Mouse (Mus musculus): ENCODE results near the gene Wdr95. TPM values are rescaled to one million over a fixed set of nuclear protein-coding genes. Genes with fewer than 3 reads are reported as not detected.

Wdr95 gene
- total and polyA plus RNA-seq, 3 experiments, result not detected

DNA sequence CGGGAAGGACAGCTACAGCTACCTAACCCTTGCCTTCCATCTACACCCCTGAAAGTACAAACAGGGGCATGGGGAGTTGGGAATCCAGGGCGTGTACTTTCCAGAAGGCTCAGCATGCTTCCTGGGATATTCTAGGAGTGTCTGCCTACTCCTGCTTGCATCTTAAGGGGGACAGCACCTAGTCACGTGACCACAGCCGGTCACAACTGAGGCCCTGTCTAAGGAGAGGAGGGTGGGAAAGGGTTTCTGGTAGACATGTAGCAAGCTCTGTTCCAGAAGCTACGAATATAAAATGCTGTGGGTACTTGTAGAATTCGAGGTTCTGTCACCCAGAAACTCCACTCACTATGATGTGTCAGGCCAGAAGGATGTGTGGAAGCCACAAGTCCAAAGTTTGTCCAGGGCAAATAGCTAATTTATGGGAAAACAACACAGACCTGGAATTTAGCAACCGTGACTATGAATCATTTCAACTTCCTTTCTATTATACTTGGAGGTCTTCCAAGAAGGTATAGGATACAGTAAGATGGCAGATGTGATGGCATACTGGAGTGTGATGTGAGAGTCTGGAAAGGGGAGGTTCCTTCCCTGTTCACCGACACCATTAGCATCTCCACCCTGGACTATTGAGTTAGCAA is 78.7 kb downstream of the Wdr95 start:
- TF ChIP-seq USF1 (IDR thresholded peaks at IDR 0.05; ENCODE audit: low read depth, low read length) (peak; percentile 61), RAD21 (IDR thresholded peaks at IDR 0.05; ENCODE audit: low read depth, low read length) (no peak), ZNF384 (IDR thresholded peaks at IDR 0.05; ENCODE audit: low read depth, low read length) (no peak), POLR2A (IDR thresholded peaks at IDR 0.05; ENCODE audit: control insufficient read depth in 1 of 2, insufficient read depth in 1 of 2, low read depth in 1 of 2, low read length in 2 of 2, poor library complexity in 1 of 2) (no peak), GABPA (IDR thresholded peaks at IDR 0.05; ENCODE audit: low read depth, low read length) (no peak), HCFC1 (IDR thresholded peaks at IDR 0.05; ENCODE audit: low read depth, low read length) (no peak), GATA1 (IDR thresholded peaks at IDR 0.05; ENCODE audit: low read depth, low read length) (no peak)

GRCm38 (mm10) chr5:149611476-149612164 is 83.1 kb downstream of the Wdr95 start:
- no peak for DNase-seq (ENCODE audit: low read depth, low spot score)
- no peak for TF ChIP-seq ZC3H11A (IDR thresholded peaks at IDR 0.05; ENCODE audit: low read depth, low read length)
- TF ChIP-seq MAX (IDR thresholded peaks at IDR 0.05; ENCODE audit: low read length), result no peak
- TF ChIP-seq MAZ (IDR thresholded peaks at IDR 0.05; ENCODE audit: low read depth, low read length), result no peak
- TF ChIP-seq POLR2AphosphoS5 (IDR thresholded peaks at IDR 0.05; ENCODE audit: borderline replicate concordance, low read depth, low read length), result no peak
- TF ChIP-seq USF2 (IDR thresholded peaks at IDR 0.05; ENCODE audit: borderline replicate concordance in 1 of 2, insufficient read depth in 1 of 2, low read depth in 1 of 2, low read length in 2 of 2), result no peak
- TF ChIP-seq HCFC1 (IDR thresholded peaks at IDR 0.05; ENCODE audit: low read depth, low read length), result no peak
- TF ChIP-seq GABPA (IDR thresholded peaks at IDR 0.05; ENCODE audit: low read depth, low read length), result no peak
- TF ChIP-seq TAL1 (IDR thresholded peaks at IDR 0.05; ENCODE audit: low read length), result no peak
- Histone ChIP-seq H3K4me1 (ENCODE audit: control insufficient read depth in 1 of 2, insufficient read depth in 2 of 2, low read length in 2 of 2) (no peaks in the 10 kb centered on the region), H3K4me3 (ENCODE audit: control insufficient read depth in 1 of 2, insufficient read depth in 1 of 2, low read depth in 2 of 2, low read length in 2 of 2) (no peak overlapping the region), H3K9me3 (replicated peaks; ENCODE audit: insufficient read depth, low read length) (no peaks in the 10 kb centered on the region), H3K27me3 (ENCODE audit: control insufficient read depth in 1 of 2, insufficient read depth in 2 of 2, low read length in 2 of 2) (no peaks in the 10 kb centered on the region), H3K79me2 (ENCODE audit: control insufficient read depth, insufficient read depth, low read length, poor library complexity) (no peaks in the 10 kb centered on the region), H3K27ac (ENCODE audit: control insufficient read depth, low read depth, low read length) (no peak overlapping the region), H3K9ac (ENCODE audit: control insufficient read depth, low read depth, low read length, poor library complexity, severe bottlenecking) (no peak overlapping the region), H3K36me3 (ENCODE audit: control insufficient read depth in 1 of 2, insufficient read depth in 2 of 2, low read length in 2 of 2) (peaks cover 0 to 2% of the 10 kb centered on the region in 2 experiments; a peak in 1 of 4 replicates)

More for the DNA sequence above, 78.7 kb downstream of the Wdr95 start:
- no peak for DNase-seq (ENCODE audit: low read depth, low spot score)
- no peaks in the 10 kb centered on the region for H3K9me3 ChIP-seq (replicated peaks; ENCODE audit: insufficient read depth, low read length)
- no peaks in the 10 kb centered on the region for H3K4me1 ChIP-seq (ENCODE audit: control insufficient read depth in 1 of 2, insufficient read depth in 2 of 2, low read length in 2 of 2)
- no peaks in the 10 kb centered on the region for H3K79me2 ChIP-seq (ENCODE audit: control insufficient read depth, insufficient read depth, low read length, poor library complexity)
- no peak overlapping the region for H3K27ac ChIP-seq (ENCODE audit: control insufficient read depth, low read depth, low read length)
- no peak overlapping the region for H3K4me3 ChIP-seq (ENCODE audit: control insufficient read depth in 1 of 2, insufficient read depth in 1 of 2, low read depth in 2 of 2, low read length in 2 of 2)
- no peak overlapping the region for H3K9ac ChIP-seq (ENCODE audit: control insufficient read depth, low read depth, low read length, poor library complexity, severe bottlenecking)
- no peaks in the 10 kb centered on the region for H3K36me3 ChIP-seq (ENCODE audit: control insufficient read depth in 1 of 2, insufficient read depth in 2 of 2, low read length in 2 of 2)
- H3K27me3 ChIP-seq (ENCODE audit: control insufficient read depth in 1 of 2, insufficient read depth in 2 of 2, low read length in 2 of 2), result no peaks in the 10 kb centered on the region

Data from MEL (cell line).